Mouse (Mus musculus): ENCODE data around the gene Gm49450.

DNA sequence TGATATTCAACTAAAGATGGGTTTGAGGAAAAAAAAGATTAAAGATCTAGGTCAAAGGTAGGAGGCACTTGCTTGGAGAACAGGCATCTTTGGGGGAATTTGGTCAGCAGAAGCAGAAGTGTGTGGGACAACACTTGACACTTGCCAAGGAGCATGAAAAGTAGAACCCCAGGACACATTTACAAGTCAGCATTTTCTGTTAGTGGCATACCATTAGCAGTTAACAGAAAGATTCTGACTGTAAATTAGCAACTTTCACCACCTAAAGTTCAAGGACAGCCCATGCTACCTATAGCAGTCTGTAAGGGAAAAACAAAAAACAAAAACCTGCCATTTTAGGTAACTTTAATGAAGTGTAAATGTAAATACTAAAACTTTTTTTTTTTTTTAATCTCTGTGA is 5.0 kb downstream of the Gm49450 start:
- TF ChIP-seq CTCF (IDR thresholded peaks at IDR 0.05; ENCODE audit: extremely low read depth, insufficient read depth, low read length) (no peak), POLR2A (IDR thresholded peaks at IDR 0.05; ENCODE audit: extremely low read depth, insufficient read depth, low read length) (no peak)
